Mouse (Mus musculus) liver (tissue): ENCODE data around the gene Hoxa11.

ENCODE experiments used
- DNase-seq: peaks from one replicate; pipeline ENCODE4 v3.0.0-alpha.2; 2020; ENCODE audit warnings: mixed read lengths

Gene Hoxa11

GRCm38 (mm10) chr6:52245757-52246142 is at the start of gene Hoxa11:
Hoxa11 (minus strand) TSS chr6:52245810.
- DNase-seq = no peak

GRCm38 (mm10) chr6:52294616-52295015 is 49.0 kb upstream of the Hoxa11 start:
- no peak for DNase-seq

DNA sequence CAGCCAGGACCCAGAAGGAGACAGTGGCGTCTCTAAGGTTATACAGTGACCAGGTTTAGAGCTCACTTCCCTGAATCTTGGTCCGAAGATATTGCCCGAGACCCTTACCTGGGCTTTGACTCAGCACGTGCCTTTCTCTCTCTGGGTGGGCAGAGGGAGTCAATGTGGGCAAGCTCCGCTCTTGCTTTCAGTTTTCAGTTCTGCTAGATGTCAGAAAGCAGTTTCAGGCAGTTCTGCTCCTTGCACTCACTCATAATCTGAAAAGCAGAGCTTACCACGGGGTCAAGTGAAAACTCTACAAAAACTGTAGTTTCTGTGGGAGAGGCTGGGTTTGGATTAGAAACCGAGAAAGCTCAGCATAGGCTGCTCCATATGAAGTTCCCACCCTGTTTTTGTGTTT is 46.7 kb upstream of the Hoxa11 start:
- no peak for DNase-seq

DNA sequence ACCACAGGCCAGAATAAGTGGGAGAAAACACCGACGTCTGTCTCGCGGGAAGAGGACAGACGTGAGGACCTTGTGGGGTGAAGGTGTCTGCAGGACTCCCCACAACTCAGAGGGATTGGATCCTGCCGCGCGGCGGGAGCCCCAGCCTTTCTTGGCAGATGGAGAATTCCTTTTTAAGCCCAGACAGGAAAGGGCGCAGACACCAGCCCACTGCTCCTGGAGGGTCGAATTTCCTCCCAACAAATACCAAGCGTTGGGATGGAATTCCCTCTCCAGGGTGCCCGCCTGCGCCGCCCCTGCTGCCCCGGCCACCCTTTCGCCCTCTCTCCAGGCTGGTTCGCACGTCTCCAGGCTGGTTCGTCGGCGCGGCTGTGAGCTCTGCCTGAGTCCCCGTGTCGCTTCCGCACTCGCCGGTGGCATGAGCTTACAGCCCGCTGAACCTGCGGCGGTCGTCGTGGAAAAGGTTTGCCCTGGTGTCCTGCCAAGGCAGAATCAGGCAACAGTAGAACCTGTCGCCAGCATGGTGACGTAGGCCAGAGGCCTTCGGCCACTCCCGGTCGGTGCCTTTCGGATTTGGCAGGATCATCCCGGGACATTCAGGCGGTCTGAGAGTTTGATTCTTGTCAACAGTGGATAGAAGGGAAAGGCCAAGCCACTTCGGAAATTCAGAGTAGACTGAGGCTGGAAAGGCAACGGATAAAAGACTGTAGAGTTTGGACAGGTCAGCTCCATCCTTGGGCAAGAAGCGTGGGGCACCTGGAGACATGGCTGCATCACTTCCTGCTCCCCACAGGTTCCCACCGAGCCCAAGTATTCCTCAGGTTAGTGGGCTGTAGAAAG is 45.6 kb upstream of the Hoxa11 start:
- no peak for DNase-seq

GRCm38 (mm10) chr6:52290186-52290585 is 44.6 kb upstream of the Hoxa11 start:
- no peak for DNase-seq

- no peak for DNase-seq
Measured at GRCm38 (mm10) chr6:52283896-52284295, 38.3 kb upstream of the Hoxa11 start.

DNA sequence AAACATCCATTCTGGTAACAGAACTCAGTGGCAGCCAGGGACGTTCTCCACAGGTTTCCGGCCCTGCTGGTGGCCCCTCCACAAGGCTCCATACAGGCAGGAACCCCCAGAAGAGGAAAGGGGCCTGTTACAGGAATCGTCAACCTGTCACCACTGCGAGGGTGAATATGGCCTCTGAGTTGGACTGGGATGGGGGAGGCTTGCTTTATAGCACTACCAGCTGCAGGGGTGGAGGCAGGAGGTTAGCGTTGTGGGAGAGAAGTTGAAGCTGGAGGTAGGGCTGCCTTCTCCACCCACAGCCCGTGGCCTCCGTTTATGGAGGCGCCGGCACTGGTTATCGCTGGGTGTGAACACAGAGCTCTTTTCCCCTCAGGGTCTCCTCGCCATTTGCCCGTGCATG is 35.5 kb upstream of the Hoxa11 start:
- no peak for DNase-seq

DNA sequence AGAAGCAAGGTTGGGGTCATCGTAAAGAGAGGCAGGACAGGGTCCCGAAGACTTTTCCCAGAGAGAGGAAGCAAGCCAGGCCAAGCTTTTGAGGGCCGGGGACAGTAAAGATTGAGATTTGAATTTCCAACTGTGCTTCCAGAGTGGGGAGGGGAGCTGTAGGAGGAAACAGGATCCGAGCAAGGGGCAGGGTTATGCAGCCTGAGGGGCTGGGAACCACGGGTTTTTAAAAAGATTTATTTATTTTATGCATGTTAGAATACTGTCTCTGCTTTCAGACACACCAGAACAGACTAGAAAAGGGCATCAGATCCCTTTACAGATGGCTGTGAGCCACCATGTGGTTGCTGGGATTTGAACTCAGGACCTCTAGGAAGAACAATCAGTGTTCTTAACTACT is 31.3 kb upstream of the Hoxa11 start:
- DNase-seq = no peak

- no peak for DNase-seq
Measured at GRCm38 (mm10) chr6:52276382-52276781, 30.8 kb upstream of the Hoxa11 start.

GRCm38 (mm10) chr6:52275563-52276280 is 30.1 kb upstream of the Hoxa11 start:
- no peak for DNase-seq

DNA sequence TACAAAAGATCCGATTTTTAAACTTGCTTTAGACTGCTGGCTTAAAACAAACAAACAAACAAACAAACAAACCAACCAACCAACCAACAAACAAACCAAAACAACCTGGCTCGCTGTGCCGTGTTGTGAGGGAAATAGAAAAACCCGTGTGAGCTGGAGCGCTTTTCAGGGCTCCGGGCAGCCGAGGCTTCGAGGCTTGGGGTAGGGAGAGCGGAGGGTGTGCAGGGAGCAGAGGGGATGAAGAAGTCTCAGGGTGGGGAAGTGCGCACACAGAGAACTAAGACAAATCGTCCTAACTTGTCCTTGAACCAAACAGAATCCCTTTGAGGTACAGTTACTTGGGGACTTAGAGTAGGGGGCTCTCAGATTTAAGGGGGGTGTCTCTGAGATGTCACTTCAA is 29.0 kb upstream of the Hoxa11 start:
- DNase-seq = no peak

DNA sequence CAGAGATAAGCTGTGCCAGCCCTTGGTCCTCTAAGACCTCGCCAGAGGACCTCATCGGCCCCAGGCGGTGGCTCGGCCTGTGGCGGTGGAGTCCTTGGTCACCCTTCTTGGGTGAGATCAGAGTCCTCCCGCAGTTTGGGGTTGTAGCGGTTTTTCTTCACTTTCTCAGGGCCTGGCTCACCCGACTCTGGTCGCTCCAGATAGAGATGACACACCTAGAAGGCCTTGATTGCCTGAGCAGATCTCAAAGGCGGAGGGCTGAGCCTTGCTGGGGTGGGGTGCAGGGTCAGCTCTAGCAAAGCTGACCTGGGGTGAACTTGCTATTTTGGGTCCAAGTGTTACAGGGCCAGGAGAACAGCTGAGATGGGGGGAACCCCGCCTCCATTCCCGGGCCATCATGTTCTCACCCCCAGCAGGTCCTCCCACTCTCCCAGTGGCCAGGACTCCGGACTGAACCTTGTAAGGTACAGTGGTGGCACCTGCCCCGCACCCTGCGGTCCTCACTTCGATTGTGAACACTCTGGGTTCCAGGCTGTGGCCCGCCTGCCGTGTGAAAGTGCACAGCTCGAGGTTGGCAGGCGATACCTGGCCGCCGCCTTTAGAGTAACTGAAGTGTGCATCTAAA is 28.2 kb upstream of the Hoxa11 start:
- no peak for DNase-seq

DNA sequence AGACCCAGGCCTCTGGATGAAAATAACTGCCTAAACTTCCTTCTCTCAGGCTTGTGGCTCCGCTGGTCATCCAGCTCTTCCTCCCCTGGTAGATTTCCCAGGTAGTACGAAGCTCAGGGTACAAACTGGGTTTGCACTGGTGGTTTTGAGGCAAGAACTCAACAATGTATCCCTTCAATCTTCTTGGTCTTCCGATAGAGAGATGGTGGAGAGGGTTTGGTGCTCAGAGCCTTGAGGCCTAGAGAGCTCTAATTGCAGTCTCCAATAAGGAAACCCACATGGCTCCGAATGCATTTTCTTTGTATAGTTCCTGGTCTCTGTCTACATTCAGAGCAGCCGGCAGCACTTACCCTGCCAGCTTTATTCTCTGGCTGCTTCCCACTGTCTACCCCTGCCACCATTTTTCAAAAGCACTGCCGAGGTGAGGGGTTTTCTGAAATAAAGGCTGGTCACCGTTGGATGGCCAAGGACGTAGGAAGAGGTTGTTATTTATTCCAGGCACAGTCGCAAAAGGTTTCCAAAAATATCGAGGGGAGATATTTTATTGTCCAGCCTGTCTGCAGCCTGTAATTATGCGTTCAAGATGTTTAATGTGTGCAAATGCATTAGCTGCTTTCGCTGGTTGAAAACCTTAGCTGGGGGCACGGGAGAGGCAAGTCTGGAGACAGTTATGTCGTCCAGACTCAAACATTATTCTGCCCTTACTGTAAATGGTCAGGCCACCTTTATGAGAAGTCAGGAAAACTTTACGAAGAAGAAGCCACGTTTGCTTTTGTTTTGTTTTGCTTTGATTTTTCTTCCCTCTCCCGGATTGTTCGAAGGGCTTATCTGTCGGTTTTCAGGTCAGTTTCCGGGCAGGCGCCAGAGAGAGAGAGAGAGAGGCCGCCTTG is 27.4 kb upstream of the Hoxa11 start:
- no peak for DNase-seq

DNA sequence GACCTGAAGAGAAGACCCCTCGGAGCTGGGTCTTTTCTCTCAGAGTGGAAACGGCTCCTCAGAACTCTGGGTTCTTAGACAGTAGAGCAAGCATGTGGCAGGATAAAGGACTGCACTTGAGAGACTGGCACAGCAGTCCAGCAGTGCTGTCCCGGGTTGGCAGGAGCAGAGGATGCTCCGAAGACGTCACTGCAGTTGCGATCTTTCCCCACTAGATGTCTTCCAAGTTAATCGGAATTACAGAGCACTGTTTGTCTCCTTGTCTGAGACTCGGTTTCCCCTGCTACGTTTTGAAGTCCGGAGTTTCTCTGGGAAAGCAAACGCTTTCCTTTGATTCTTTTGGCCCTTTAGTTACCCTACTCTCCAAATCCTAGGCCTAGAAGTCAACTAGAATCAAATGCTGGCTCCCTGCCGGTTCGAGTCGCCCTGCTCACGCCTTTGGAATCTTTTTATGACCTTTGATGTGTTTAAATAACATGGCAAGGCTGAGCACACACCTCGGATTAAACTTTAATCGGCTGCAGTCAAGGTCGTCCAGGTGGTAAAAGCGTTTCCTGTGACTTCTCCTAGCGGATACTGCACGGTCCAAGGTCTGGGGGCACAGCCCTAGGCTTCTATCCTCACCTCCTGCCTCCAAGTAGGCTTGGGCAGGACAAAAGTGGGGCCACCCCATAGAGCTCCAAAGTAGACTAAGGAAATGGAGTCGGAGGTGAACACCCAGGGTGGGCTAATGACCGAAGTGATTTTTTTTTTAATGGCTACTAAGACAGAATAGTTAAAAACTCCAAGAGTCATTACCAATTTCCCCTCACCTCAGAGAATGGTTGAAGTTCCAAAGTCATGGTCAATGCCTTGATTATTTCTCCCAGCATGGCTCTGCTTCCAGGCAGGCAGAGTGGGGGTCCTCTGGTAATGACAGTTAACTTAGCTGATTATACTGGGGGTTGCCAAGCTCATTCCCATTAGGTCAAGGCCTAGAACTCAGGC is 25.2 kb upstream of the Hoxa11 start:
- DNase-seq = no peak

- DNase-seq = no peak
Measured at GRCm38 (mm10) chr6:52268756-52269155, 23.1 kb upstream of the Hoxa11 start.

- DNase-seq = no peak
Measured at GRCm38 (mm10) chr6:52268341-52268740, 22.7 kb upstream of the Hoxa11 start.

GRCm38 (mm10) chr6:52267691-52268090 is 22.1 kb upstream of the Hoxa11 start:
- DNase-seq = no peak

GRCm38 (mm10) chr6:52267221-52267620 is 21.6 kb upstream of the Hoxa11 start:
- DNase-seq = no peak

- DNase-seq = no peak
Measured at GRCm38 (mm10) chr6:52266666-52266985, 21.0 kb upstream of the Hoxa11 start.

DNA sequence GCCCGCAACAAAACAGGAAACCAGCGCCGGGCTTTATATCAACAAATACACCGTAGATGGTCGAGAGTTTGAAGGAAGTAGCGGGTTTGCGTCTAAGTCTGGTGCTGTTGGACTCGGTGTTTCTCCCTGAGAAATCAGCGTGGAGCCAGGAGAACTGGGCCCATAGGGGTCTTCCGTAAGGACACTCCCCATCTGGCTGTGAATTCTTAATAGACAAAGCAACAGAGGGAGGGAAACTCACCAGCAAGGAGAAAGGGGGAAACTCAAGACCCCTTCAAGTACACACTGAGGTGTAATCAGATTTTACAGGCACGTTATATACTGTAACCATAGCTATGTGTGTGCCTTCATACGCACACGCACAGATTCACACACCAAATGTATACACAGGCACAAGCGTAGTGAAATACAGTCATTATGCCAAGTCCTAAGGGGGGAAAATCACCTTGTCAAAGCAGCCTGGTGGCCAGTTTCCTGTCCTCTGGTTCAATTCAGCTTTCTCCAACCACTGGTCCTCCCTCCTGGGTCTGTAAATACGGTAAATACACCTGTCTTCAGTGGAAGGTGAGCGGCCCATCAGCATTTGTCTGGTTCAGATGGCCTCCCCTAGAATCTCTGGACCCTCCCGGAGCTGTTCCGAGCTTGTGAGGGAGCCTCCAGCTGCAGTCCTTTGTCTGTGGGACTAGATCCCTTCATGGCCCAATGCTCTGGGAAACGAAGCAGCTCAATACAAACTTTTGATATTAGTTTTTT is 20.5 kb upstream of the Hoxa11 start:
- DNase-seq = no peak
